Mouse (Mus musculus): ENCODE measurements around the gene Mdn1. TPM values are rescaled to one million over a fixed set of nuclear protein-coding genes. Genes with fewer than 3 reads are reported as not detected.

The Mdn1 gene
- 10 to 100 TPM; 21.5 to 42.9 TPM for total RNA-seq (2021)
- long read RNA-seq, experiment 1, partial matches to known transcripts: 0 of 1 reads
- long read RNA-seq, experiment 1, other reads (novel, unspliced or antisense): 1 of 1 reads
- long read RNA-seq, experiment 2, partial matches to known transcripts: 0 of 1 reads
- long read RNA-seq, experiment 2, other reads (novel, unspliced or antisense): 1 of 1 reads

- peak; percentile 95 to 96 for DNase-seq
Measured at GRCm38 (mm10) chr4:32656918-32657662, at the start of gene Mdn1. Mdn1 (plus strand) TSS chr4:32657119.

GRCm38 (mm10) chr4:32615034-32615881, 41.7 kb upstream of the Mdn1 start, which contains the start of gene Casp8ap2:
Casp8ap2 (plus strand) TSS chr4:32615451.
- DNase-seq: peak; percentile 96 to 98

- no peak for DNase-seq
Measured at GRCm38 (mm10) chr4:32621637-32622036, 35.3 kb upstream of the Mdn1 start.

DNA sequence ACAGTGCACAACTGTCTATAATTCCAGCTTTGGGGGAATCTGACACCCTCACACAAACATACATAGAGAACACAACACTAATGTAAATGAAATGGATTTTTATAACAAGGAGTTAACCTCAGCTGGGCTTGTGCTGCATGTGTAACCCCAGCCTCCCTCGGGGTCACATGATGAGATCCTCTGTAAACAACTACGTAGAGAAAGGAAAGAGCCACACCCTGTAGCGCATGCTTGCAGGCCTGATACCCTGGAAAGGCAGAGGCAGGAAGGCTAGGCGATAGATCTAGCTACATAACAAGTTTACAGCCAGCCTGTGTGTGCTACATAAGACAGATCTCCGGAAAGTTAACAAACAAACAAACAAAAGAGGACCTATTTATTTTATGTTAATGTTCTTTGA, 5.2 kb upstream of the Mdn1 start:
- DNase-seq: no peak

- no peak for DNase-seq
Measured at GRCm38 (mm10) chr4:32656146-32656904, 594 bp upstream of the Mdn1 start.

DNA sequence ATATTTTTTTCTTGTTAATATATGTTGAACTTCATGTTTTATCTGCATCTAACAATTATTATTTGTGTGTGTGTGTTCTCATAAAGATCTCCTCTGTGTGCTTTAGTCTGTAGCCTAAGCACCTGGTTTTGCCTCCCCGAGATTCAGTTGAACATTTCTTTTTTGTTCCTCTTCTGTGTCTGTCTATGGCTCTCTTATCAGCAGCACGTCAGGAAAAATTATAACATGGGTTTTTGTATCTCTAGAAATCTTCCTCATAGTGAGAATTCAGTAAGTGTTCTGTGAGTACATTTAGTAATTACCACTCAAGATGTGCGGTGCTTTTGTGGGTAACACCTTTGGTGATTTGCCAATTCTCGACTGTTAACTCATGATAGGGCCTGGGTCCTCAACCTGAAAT, 8.9 kb downstream of the Mdn1 start:
- DNase-seq: no peak

DNA sequence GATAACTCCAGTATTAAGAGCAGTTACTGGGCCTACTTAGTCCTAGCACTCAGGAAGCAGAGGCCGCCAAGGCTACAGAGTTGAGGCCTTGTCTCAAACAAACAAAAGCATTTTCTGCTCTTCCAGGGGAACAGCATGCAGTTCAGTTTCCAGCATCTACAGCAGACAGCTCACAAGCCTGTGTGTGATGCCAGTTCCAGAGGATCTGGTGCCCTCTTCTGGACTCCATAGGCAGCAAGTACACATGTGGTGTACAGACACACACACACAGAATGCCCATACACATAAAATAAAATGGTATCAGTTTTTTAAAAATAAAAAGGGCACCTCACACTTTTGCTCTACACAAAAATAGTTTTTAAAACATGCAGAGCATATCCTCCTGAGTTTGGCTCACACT, 11.4 kb downstream of the Mdn1 start:
- no peak for DNase-seq

DNA sequence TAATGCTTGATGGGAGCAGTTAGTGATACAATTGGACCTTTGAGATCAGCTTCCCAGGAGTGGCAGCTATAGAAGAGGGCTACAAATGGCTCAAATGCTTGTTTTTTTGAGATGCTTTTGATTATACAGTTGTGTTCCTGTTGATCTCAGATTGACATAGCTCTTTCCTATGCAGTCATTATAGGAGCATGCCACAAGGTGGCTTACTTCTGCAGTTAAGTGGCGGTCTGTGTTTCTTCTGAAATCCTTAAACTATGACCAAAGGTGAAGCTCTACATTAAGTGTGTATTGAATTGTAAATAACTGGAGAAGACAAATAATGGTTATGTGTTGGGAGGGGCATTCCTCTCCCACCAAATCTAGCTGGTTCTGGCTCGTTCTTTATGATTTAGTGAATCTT, 12.9 kb downstream of the Mdn1 start:
- no peak for DNase-seq

GRCm38 (mm10) chr4:32674025-32674424, 17.1 kb downstream of the Mdn1 start:
- no peak for DNase-seq

GRCm38 (mm10) chr4:32677471-32677870, 20.6 kb downstream of the Mdn1 start:
- DNase-seq: no peak

DNA sequence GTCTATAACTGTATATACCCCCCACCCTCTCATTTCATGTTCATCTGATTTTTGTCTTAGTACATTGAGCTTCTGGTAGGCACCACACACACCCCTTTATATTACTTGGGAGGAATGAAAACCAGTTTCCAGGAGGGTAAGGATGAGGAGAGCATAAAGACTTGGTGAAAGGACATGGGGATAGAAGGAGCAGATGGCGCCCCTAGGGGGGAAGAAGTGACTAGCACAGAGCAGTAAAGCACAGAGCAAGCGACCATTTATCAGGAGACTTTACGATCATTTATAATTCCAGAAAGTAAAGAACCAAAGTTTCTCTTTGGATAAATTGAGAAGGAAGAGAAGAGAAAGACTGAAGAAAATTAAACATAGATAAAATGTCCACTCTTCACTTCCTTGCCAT, 23.9 kb downstream of the Mdn1 start:
- no peak for DNase-seq

DNA sequence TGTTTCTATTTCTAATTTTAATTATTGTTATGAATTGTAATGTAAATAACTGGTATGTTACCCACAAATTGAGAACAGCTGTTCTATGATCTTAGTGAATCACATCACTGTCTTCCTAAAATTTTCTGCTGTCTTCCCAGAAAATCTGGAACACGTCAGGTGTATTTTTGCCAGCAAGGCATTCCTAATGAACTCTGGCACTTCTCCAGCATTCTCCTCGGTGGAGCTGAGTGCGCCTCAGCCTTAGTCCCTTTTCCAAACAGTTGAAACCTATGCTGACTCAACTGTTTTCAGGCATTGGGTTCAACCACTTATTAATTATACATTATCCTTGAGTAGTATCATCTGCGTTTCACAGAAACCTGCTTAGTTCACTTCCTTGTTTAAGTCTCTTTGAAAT, 25.6 kb downstream of the Mdn1 start:
- no peak for DNase-seq

DNA sequence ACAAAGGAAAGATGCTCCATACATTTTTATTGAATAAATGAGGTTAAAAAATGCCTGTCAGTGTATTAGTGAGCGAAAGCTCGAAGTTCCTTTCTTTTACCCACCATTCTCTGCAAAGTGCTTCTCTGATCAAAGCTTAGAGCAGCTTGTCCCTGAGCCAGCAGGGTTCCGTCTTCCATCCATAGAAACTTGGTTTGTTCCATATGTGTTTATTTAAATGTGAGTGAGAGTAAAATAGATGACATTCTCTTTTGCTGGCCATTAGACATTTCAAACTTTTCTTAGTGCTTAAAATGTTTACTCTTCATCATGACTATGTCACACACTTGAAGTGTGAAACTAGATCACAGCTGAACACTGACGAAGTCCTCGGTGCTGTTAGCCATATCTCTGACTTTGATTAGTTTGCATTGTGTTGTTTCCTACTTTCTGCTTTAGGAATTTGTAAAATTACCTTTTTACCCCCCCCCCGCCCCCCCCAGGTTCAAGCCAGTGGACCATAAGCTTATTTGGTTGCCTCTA, 26.2 kb downstream of the Mdn1 start:
- no peak for DNase-seq

- no peak for DNase-seq
Measured at GRCm38 (mm10) chr4:32717733-32718132, 60.8 kb downstream of the Mdn1 start.

DNA sequence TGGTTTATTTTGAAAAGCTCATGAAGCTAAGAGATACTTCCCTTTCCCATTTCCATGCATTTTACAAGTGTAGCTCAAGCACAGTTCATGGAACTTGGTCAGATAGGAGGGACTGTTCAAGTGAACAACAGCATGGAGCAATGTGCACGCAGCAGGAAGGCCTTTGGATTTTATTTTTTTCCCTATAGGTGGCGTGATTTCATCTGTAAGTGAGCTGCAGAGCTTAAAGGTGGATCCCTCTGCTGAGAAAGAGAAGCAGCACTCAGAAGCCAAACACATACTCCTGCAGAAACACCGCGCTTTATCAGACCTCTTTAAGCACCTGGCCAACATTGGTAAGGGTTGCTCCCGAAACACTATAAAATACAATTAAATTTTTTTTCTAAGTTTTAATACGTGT, 88.5 kb downstream of the Mdn1 start:
- no peak for DNase-seq

DNA sequence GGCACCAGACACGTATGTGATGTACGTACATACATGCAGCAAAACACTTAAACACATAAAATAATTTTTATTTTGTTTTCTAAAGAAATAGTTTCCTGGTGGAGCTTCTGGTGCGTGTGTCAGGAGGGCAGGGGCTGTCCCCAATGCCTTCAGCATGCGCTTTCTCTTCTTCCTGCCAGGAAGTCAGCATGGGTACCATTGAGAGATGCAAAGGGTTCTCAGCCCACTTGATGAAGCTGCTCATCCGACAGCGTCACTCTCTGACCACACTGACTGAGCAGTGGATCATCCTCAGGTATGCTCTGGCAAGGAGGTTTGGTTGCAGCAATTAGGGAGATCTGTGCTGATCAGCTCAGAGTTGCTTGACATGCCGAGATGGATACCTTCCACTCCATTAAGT, 91.5 kb downstream of the Mdn1 start:
- DNase-seq: no peak

DNA sequence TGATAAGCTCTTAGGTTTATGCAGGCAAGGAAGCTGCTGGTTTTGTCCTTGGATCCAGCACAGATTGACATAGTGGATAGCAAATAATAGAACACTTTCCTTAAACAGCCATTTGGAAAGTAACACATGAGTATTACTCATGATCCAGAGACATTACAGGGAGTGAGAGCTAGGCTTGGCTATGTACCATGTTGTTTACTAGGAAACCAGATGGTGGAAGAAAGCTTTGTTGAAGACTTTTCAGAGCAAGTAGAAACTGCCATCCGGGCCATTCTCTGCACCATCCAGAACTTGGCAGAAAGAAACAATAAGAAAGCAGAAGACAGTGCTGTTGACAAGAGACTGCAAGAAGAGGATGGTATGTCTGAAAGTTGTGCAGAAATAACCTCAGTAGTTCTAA, 93.8 kb downstream of the Mdn1 start:
- no peak for DNase-seq

DNA sequence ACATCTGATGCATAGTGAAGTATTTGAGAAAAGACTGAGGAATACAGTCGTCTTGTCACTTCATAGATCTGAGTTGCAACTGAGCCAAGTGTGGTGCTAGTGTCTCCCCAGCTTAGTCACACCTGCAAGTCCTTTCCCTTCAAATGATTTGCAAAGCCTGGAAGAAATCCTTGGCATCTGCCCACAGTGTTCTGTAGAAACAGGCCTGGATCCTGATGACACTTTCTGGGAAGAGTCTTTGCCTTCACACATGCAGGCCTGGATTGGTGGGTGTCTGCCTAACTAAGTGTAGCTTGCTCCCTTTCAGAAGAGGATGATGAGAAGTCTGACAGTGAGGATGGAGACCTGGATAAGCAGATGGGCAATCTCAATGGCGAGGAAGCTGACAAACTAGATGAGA, 100.5 kb downstream of the Mdn1 start:
- no peak for DNase-seq

DNA sequence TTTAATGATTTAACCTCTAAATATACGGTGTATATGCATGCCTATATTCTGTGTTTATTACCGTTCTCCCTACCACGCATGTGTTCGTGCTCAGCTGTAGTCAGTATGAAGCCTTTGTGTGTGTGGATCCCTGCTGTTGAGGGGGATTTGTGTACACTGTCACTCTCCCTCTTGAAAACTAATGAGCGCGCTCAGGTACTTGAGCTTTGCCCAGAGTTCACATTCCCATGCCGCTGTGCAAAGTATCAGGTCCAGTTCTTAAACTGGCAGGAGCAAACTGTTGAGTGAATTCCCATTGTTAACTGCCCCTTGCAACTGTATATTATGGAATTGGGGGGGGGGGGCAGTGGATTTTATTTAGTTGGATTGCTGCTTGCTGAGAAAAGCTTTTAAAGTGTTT, 110.6 kb downstream of the Mdn1 start:
- DNase-seq: no peak

GRCm38 (mm10) chr4:32768046-32768445, 111.1 kb downstream of the Mdn1 start:
- DNase-seq: no peak

DNA sequence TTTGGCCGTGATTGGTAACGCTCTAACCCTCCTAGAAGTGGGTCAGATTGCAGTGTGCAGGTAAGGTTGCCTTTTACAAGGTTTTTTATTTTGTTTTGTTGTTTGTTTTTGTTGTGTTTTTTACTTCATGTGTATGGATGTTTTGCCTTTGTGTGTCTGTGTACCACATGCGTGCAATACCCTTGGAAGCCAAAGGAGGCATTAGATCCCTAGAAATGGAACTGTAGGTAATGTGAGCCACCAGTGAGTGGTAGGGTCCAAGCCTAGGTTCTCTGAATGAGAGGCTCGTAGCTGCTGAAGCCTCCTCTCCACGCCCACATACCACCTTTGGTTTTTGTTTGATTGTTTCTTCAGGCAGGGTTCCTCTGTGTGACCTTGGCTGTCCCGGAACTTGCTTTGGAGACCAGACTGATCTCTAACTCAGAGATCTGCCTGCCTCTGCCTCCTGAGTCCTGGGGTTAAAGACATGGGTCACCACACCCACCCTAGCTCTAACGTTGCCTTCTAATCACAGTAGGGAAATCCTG, 113.4 kb downstream of the Mdn1 start:
- no peak for DNase-seq

GRCm38 (mm10) chr4:32779996-32780395, 123.1 kb downstream of the Mdn1 start:
- DNase-seq: no peak
